Mouse (Mus musculus) limb, embryonic 14.5 days (tissue): ENCODE results near the gene Cox18. TPM values are rescaled to one million over a fixed set of nuclear protein-coding genes. Genes with fewer than 3 reads are reported as not detected.
A peak's percentile ranks its signal among the peaks of the same experiment; 100 is the strongest.

ENCODE experiments used
- ATAC-seq: fragments of 200-750 bp; cut with Nextera tagmentation; 2 replicates; pipeline ENCODE4 v1.8.0; 2017; ENCODE audit warnings: low read depth, moderate number of reproducible peaks, moderate TSS enrichment; ENCODE audit not compliant: low FRiP score
- DNase-seq: peaks from one replicate; pipeline ENCODE4 v3.0.0-alpha.2; 2015; ENCODE audit warnings: low spot score
- H3K27ac ChIP-seq: fragments of 300-500 bp; sonication (generic); replicated peaks from 2 replicates; pipeline ENCODE4 v1.5.1; 2014; ENCODE audit warnings: low read depth, mild to moderate bottlenecking, low read length, moderate library complexity, mixed read lengths
- H3K27me3 ChIP-seq: fragments of 300-500 bp; sonication (generic); 2 replicates; pipeline ENCODE4 v1.6.1; 2014; ENCODE audit warnings: low read length, mixed read lengths; ENCODE audit not compliant: control insufficient read depth, insufficient read depth
- H3K36me3 ChIP-seq: fragments of 300-500 bp; sonication (generic); 2 replicates; pipeline ENCODE4 v1.6.1; 2014; ENCODE audit warnings: mild to moderate bottlenecking, low read length, moderate library complexity, mixed read lengths; ENCODE audit not compliant: control insufficient read depth, insufficient read depth
- H3K4me1 ChIP-seq: fragments of 300-500 bp; sonication (generic); 2 replicates; pipeline ENCODE4 v1.6.1; 2014; ENCODE audit warnings: antibody characterized with exemption, low read length, mixed read lengths; ENCODE audit not compliant: control insufficient read depth, insufficient read depth
- H3K4me2 ChIP-seq: fragments of 300-500 bp; sonication (generic); replicated peaks from 2 replicates; pipeline ENCODE4 v1.6.1; 2014; ENCODE audit warnings: low read depth, mild to moderate bottlenecking, low read length, moderate library complexity; ENCODE audit not compliant: severe bottlenecking
- H3K4me3 ChIP-seq: fragments of 300-500 bp; sonication (generic); replicated peaks from 2 replicates; pipeline ENCODE4 v1.5.1; 2014; ENCODE audit warnings: low read length
- H3K9ac ChIP-seq: fragments of 300-500 bp; sonication (generic); 2 replicates; pipeline ENCODE4 v1.6.1; 2014; ENCODE audit warnings: mild to moderate bottlenecking, low read depth, low read length, moderate library complexity; ENCODE audit not compliant: severe bottlenecking
- H3K9me3 ChIP-seq: fragments of 300-500 bp; sonication (generic); 2 replicates; pipeline ENCODE4 v1.6.1; 2016; ENCODE audit warnings: low read length; ENCODE audit not compliant: control insufficient read depth
- POLR2A ChIP-seq: fragments of 200-500 bp; IDR thresholded peaks from 2 replicates; pipeline ENCODE4 v1.8.0; 2012; ENCODE audit warnings: inconsistent platforms, mild to moderate bottlenecking, moderate library complexity, borderline replicate concordance; ENCODE audit not compliant: insufficient read depth, insufficient read length; ENCODE audit errors: extremely low read depth
- WGBS: fragments of 180-500 bp; shearing (Covaris S2); extraction: QIAGEN DNeasy Blood & Tissue Kit; methylation state at CpG from one replicate; pipeline ENCODE4 v1.1.7; 2014; 5-methylcytosine and 5-hydroxymethylcytosine counted together
- polyA plus RNA-seq, 2 experiments: library from polyadenylated mRNA; depleted of rRNA in 1 of 2; stranded (reverse) in 1 of 2; unstranded in 1 of 2; fragments of >200 nt; fragmentation: Nextera tagmentation in 1 of 2; extraction: Ambion mirVana in 1 of 2; gene quantifications; 2 replicates each; pipeline versions ENCODE4 v1.2.1 to v1.2.3; 2012 to 2014

The Cox18 gene
- polyA plus RNA-seq, 2 experiments = 28.6 to 34.3 TPM

DNA sequence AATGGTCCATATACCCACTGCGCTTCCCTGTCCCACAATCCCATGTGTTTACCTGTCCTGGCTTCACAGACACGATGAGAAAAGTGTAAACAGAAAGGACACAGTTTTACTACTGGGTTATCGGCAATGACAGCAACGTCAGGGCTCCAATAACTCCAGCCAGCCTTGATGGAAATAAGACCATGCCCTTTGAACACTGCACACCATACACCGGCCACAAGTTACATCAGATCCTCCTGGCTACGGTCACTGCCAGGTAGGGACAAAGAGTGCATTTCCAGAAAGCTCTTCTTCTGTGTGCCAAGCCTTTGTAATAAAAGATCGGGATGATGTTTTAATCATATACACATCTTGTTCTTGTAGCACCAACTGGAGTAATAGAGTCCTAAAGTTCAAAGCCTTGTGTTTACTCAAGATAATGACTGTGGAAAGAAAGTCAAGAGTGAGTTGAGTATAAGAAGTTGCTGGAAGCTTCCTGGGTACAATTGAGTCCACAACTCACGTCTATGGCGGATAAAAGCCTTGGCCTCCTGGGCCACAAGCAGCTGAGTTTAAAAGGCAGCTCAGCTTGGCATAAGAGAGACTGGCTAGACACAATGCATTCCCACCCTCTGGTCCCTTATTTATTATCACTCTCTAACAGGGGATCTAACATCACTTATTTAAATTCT lies 21.2 kb downstream of the Cox18 start:
- no peaks in the 10 kb centered on the region for H3K36me3 ChIP-seq
- no peak overlapping the region for H3K4me2 ChIP-seq
- no peak for TF ChIP-seq POLR2A
- no peaks in the 10 kb centered on the region for H3K27me3 ChIP-seq
- H3K9me3 ChIP-seq = no peaks in the 10 kb centered on the region
- no peaks in the 10 kb centered on the region for H3K4me1 ChIP-seq
- DNase-seq (no peak), ATAC-seq (no peak)
- 76% methylated on average over 9 of the region's 9 CpGs for WGBS
- no peak overlapping the region for H3K27ac ChIP-seq
- H3K9ac ChIP-seq = no peak overlapping the region
- no peak overlapping the region for H3K4me3 ChIP-seq

GRCm38 (mm10) chr5:90199922-90200632 lies 23.7 kb downstream of the Cox18 start:
- TF ChIP-seq POLR2A = no peak
- Histone ChIP-seq H3K4me3 (no peak overlapping the region), H3K27me3 (no peaks in the 10 kb centered on the region), H3K9me3 (no peaks in the 10 kb centered on the region), H3K9ac (no peak overlapping the region), H3K27ac (no peak overlapping the region), H3K36me3 (no peaks in the 10 kb centered on the region), H3K4me2 (no peak overlapping the region), H3K4me1 (no peaks in the 10 kb centered on the region)
- no peak for DNase-seq
- no peak for ATAC-seq
- 53% methylated on average over 16 of the region's 16 CpGs for WGBS

DNA sequence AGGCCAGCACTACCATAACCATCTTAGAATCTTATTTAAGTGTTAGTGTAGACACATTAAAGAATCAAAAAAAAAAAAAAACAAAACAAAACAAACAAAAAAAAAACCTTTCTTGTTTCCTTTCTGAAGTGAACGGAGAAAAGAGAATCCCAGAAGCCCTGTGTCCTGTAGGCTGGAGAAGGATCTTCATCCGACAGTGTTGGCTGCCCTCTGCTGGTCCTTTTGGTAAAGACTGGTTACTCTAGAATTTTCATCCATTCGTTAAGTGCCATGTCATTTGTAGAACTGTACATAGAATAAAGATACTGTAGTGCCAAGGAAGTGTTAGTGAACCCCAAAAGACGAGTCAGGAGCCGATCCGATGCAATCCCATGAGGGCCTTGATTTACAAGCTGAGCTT lies 29.0 kb downstream of the Cox18 start:
- Histone ChIP-seq H3K4me1 (no peaks in the 10 kb centered on the region), H3K27me3 (no peaks in the 10 kb centered on the region), H3K36me3 (no peaks in the 10 kb centered on the region), H3K27ac (no peak overlapping the region), H3K9me3 (no peaks in the 10 kb centered on the region), H3K4me3 (no peak overlapping the region), H3K9ac (no peak overlapping the region), H3K4me2 (no peak overlapping the region)
- no peak for TF ChIP-seq POLR2A
- WGBS = 25% methylated on average over 6 of the region's 6 CpGs
- ATAC-seq (peak; percentile 77), DNase-seq (peak; percentile 86)

- Histone ChIP-seq H3K36me3 (no peaks in the 10 kb centered on the region), H3K27me3 (no peaks in the 10 kb centered on the region), H3K27ac (no peak overlapping the region), H3K4me3 (no peak overlapping the region), H3K4me1 (no peaks in the 10 kb centered on the region), H3K4me2 (no peak overlapping the region), H3K9me3 (no peaks in the 10 kb centered on the region), H3K9ac (no peak overlapping the region)
- no peak for TF ChIP-seq POLR2A
- WGBS = 35% methylated on average over 5 of the region's 5 CpGs
- ATAC-seq = no peak; the same call in 1 of the 2 replicates
- DNase-seq = peak; percentile 41
Measured at GRCm38 (mm10) chr5:90182782-90183181, 41.0 kb downstream of the Cox18 start.

GRCm38 (mm10) chr5:90179094-90179493 lies 44.7 kb downstream of the Cox18 start:
- H3K9me3 ChIP-seq = no peaks in the 10 kb centered on the region

More at GRCm38 (mm10) chr5:90179094-90179493, 44.7 kb downstream of the Cox18 start:
- no peaks in the 10 kb centered on the region for H3K27me3 ChIP-seq
- H3K4me3 ChIP-seq = no peak overlapping the region
- 80% methylated on average over 5 of the region's 5 CpGs for WGBS
- no peak overlapping the region for H3K9ac ChIP-seq
- no peak for ATAC-seq
- no peaks in the 10 kb centered on the region for H3K36me3 ChIP-seq
- no peaks in the 10 kb centered on the region for H3K4me1 ChIP-seq
- no peak overlapping the region for H3K4me2 ChIP-seq
- H3K27ac ChIP-seq = no peak overlapping the region
- no peak for TF ChIP-seq POLR2A
- no peak for DNase-seq
